Mouse (Mus musculus): Measurements from ENCODE around the gene Ttc6.

Ttc6 gene

GRCm38 (mm10) chr12:57545371-57546241, 18.3 kb upstream of the Ttc6 start:
- no peak for DNase-seq (ENCODE audit: low spot score)

- DNase-seq (ENCODE audit: low spot score) = no peak
These were observed 17.3 kb upstream of the Ttc6 start, which contains the start of gene Foxa1 for GRCm38 (mm10) chr12:57546415-57547201. Gene Foxa1, minus strand, starts transcription at chr12:57546916.

GRCm38 (mm10) chr12:57547890-57548289, 16.0 kb upstream of the Ttc6 start:
- no peak for DNase-seq (ENCODE audit: low spot score)

GRCm38 (mm10) chr12:57548352-57548980, 15.4 kb upstream of the Ttc6 start:
- no peak for DNase-seq (ENCODE audit: low spot score)

- DNase-seq (ENCODE audit: low spot score) = no peak
These were observed 14.8 kb upstream of the Ttc6 start for GRCm38 (mm10) chr12:57548981-57549666.

GRCm38 (mm10) chr12:57549667-57550160, 14.2 kb upstream of the Ttc6 start:
- DNase-seq (ENCODE audit: low spot score) = no peak

- DNase-seq (ENCODE audit: low spot score) = no peak
These were observed 13.6 kb upstream of the Ttc6 start for GRCm38 (mm10) chr12:57550181-57550808.

GRCm38 (mm10) chr12:57550881-57551280, 13.0 kb upstream of the Ttc6 start:
- DNase-seq (ENCODE audit: low spot score) = no peak

- DNase-seq (ENCODE audit: low spot score) = no peak
These were observed 11.6 kb upstream of the Ttc6 start for GRCm38 (mm10) chr12:57552286-57552685.

- DNase-seq (ENCODE audit: low spot score) = no peak
These were observed 9.8 kb upstream of the Ttc6 start for GRCm38 (mm10) chr12:57554091-57554490.

- DNase-seq (ENCODE audit: low spot score) = no peak
These were observed 7.9 kb downstream of the Ttc6 start for GRCm38 (mm10) chr12:57571773-57572172.

GRCm38 (mm10) chr12:57572415-57572814, 8.5 kb downstream of the Ttc6 start:
- no peak for DNase-seq (ENCODE audit: low spot score)

- no peak for DNase-seq (ENCODE audit: low spot score)
These were observed 12.2 kb downstream of the Ttc6 start for GRCm38 (mm10) chr12:57575931-57576628.

GRCm38 (mm10) chr12:57607624-57608023, 43.7 kb downstream of the Ttc6 start:
- no peak for DNase-seq (ENCODE audit: low spot score)

- no peak for DNase-seq (ENCODE audit: low spot score)
These were observed 51.2 kb downstream of the Ttc6 start for GRCm38 (mm10) chr12:57615137-57615536.

GRCm38 (mm10) chr12:57622030-57622429, 58.1 kb downstream of the Ttc6 start:
- no peak for DNase-seq (ENCODE audit: low spot score)

- no peak for DNase-seq (ENCODE audit: low spot score)
These were observed 59.4 kb downstream of the Ttc6 start for GRCm38 (mm10) chr12:57623264-57623663.

- no peak for DNase-seq (ENCODE audit: low spot score)
These were observed 60.2 kb downstream of the Ttc6 start for GRCm38 (mm10) chr12:57624011-57624608.

- no peak for DNase-seq (ENCODE audit: low spot score)
These were observed 86.1 kb downstream of the Ttc6 start for GRCm38 (mm10) chr12:57650011-57650410.

- no peak for DNase-seq (ENCODE audit: low spot score)
These were observed 86.8 kb downstream of the Ttc6 start for GRCm38 (mm10) chr12:57650677-57651076.

Data from layer of hippocampus, adult 11-12 months (tissue).